Mouse (Mus musculus) neural tube, embryonic 14.5 days (tissue): ENCODE measurements at regions not wholly inside any gene's neighbourhood (a gene's known extent, or its start where the extent isn't known, plus 50 kb on each side); places are given as distances from the start of the nearest gene placed in this dataset.

ENCODE experiments used
- ATAC-seq: fragments of 200-750 bp; cut with Nextera tagmentation; 2 replicates; pipeline ENCODE4 v1.8.0; 2017; ENCODE audit warnings: low read depth, mild to moderate bottlenecking, moderate TSS enrichment, moderate library complexity
- H3K27ac ChIP-seq: fragments of 300-500 bp; sonication (generic); 2 replicates; pipeline ENCODE4 v1.5.1; 2014; ENCODE audit warnings: low read depth, mild to moderate bottlenecking, control low read depth, low read length, moderate library complexity, mixed read lengths
- H3K27me3 ChIP-seq: fragments of 300-500 bp; sonication (generic); 2 replicates; pipeline ENCODE4 v1.6.1; 2014; ENCODE audit warnings: low read length; ENCODE audit not compliant: control insufficient read depth, insufficient read depth
- H3K36me3 ChIP-seq: fragments of 300-500 bp; sonication (generic); 2 replicates; pipeline ENCODE4 v1.6.1; 2014; ENCODE audit warnings: low read length, mixed read lengths; ENCODE audit not compliant: control insufficient read depth, insufficient read depth
- H3K4me1 ChIP-seq: fragments of 300-500 bp; sonication (generic); 2 replicates; pipeline ENCODE4 v1.6.1; 2014; ENCODE audit warnings: low read length; ENCODE audit not compliant: control insufficient read depth, insufficient read depth
- H3K4me2 ChIP-seq: fragments of 300-500 bp; sonication (generic); 2 replicates; pipeline ENCODE4 v1.6.1; 2014; ENCODE audit warnings: mild to moderate bottlenecking, low read depth, low read length, control low read depth
- H3K4me3 ChIP-seq: fragments of 300-500 bp; sonication (generic); 2 replicates; pipeline ENCODE4 v1.5.1; 2014; ENCODE audit warnings: low read depth, low read length, control low read depth, mixed read lengths
- H3K9ac ChIP-seq: fragments of 300-500 bp; sonication (generic); replicated peaks from 2 replicates; pipeline ENCODE4 v1.6.1; 2014; ENCODE audit warnings: low read depth, mild to moderate bottlenecking, control low read depth, low read length, mixed read lengths
- H3K9me3 ChIP-seq: fragments of 300-500 bp; sonication (generic); 2 replicates; pipeline ENCODE4 v1.6.1; 2016; ENCODE audit warnings: low read length; ENCODE audit not compliant: control insufficient read depth
- WGBS: fragments of 180-500 bp; shearing (Covaris S2); extraction: QIAGEN DNeasy Blood & Tissue Kit; methylation state at CpG from one replicate; pipeline ENCODE4 v1.1.7; 2014; 5-methylcytosine and 5-hydroxymethylcytosine counted together

DNA sequence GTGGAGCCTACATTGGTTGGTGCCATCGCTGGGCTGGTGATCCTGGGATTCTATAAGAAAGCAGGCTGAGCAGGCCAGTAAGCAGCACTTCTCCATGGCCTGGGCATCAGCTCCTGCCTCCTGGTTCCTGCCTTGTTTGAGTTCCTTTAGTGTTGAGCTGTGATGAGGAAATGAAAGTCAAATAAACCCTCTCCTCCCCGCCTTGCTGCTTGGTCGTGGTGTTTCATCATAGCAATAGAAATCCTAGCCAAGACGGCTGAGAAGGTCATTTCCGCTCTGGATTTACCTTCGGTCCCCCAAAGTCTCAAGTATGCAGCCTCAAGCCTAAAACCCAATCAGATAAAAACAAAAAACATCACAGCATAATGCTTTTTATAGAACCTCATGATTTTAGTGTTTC is 240.6 kb upstream of the 1700056E22Rik start:
- H3K9me3 ChIP-seq = no peaks in the 10 kb centered on the region
- H3K9ac ChIP-seq = no peak overlapping the region
- H3K27ac ChIP-seq = no peak overlapping the region
- H3K4me1 ChIP-seq = no peaks in the 10 kb centered on the region
- H3K4me2 ChIP-seq = no peak overlapping the region
- H3K36me3 ChIP-seq = no peaks in the 10 kb centered on the region
- no peak for ATAC-seq
- no peaks in the 10 kb centered on the region for H3K27me3 ChIP-seq
- H3K4me3 ChIP-seq = no peak overlapping the region
- WGBS = 90% methylated on average over 6 of the region's 6 CpGs

DNA sequence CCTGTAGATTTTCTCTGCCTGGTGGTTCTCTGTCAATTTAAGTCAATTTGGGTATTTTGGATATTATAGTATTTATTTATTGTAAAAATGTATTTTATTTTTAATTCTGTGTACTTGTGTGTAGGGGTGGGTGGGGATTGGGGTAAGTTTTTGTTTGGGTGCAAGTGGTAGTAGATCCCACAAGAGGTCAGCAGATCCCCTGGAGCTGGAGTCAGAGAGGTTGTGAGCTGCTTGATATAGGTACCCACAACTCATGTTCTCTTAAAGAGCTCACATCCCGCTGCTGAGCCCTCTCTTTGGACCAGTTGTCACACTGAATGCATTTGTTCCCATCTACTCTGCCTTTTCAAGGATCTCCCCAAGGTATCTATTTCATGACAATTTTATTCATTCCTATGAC is 239.6 kb upstream of the 1700056E22Rik start:
- no peak overlapping the region for H3K4me2 ChIP-seq
- H3K4me1 ChIP-seq = no peaks in the 10 kb centered on the region
- no peak overlapping the region for H3K4me3 ChIP-seq
- no peak overlapping the region for H3K27ac ChIP-seq
- 61% methylated on average over 1 of the region's 1 CpGs for WGBS
- no peaks in the 10 kb centered on the region for H3K27me3 ChIP-seq
- ATAC-seq = no peak
- H3K9me3 ChIP-seq = no peaks in the 10 kb centered on the region
- no peak overlapping the region for H3K9ac ChIP-seq
- H3K36me3 ChIP-seq = no peaks in the 10 kb centered on the region

DNA sequence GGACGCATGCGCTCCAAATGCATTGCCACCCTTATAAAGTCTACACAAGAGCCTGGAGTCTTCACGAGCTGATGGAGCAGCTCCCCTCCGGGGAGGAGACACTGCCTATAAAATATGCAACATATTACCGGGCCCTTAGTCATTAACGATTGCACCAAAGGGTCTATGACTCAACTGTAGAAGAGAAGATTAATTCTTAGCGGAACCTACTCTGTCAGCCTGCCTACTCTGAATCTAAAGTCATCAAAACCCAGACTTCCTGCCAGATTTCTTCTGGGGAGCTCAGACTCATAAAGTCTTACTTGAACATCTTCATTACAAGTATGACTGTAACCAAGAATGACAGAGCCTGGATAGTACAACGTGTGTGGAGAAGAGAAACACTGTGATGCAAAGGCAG is 237.2 kb upstream of the 1700056E22Rik start:
- no peaks in the 10 kb centered on the region for H3K9me3 ChIP-seq
- no peak for ATAC-seq
- H3K4me2 ChIP-seq = no peak overlapping the region
- H3K36me3 ChIP-seq = no peaks in the 10 kb centered on the region
- H3K27me3 ChIP-seq = no peaks in the 10 kb centered on the region
- no peaks in the 10 kb centered on the region for H3K4me1 ChIP-seq
- no peak overlapping the region for H3K27ac ChIP-seq
- WGBS = 85% methylated on average over 8 of the region's 8 CpGs
- no peak overlapping the region for H3K9ac ChIP-seq
- no peak overlapping the region for H3K4me3 ChIP-seq

DNA sequence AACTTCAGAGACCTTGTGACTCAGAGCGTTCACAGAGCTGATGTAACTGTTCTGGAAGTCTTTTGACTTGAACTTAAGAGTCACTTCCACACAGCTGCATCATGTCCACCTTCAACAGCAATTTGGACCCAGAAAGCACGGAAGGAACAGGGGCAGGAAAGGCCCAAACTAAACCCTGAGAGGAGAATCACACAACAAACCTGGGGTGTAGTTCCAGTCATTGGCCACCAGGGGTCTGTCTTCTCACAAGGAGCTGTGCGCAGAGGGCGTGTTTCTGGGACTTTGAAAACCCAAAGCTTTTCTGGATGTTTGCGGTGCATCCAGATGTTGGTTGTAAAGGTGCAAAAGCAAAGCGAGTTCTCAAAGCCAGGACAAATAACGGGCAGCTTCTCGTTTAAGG is 231.9 kb upstream of the 1700056E22Rik start:
- ATAC-seq = no peak
- WGBS = 16% methylated on average over 8 of the region's 8 CpGs

DNA sequence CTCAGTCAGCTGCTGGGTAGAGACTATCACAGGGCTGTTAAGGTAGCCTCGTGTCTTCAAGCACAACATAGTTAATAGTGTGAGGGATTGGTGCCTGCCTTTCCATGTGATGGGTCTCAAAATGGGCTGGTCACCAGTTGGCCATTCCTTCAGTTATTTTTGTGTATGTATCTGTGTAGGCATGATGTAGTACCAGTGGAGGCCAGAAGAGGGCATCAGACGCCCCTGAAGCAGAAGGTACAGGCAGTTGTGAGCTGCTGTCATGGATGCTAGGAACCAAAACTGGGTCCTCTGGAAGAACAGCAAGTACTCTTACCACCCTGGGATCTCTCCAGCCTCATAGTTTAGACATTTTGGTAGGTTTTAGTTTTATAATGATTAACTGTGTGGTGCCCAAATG is 228.9 kb upstream of the 1700056E22Rik start:
- no peak overlapping the region for H3K4me3 ChIP-seq
- H3K9me3 ChIP-seq = no peaks in the 10 kb centered on the region
- 67% methylated on average over 2 of the region's 2 CpGs for WGBS
- no peak overlapping the region for H3K4me2 ChIP-seq
- no peaks in the 10 kb centered on the region for H3K36me3 ChIP-seq
- no peak for ATAC-seq
- no peak overlapping the region for H3K9ac ChIP-seq
- no peaks in the 10 kb centered on the region for H3K4me1 ChIP-seq
- H3K27ac ChIP-seq = no peak overlapping the region
- H3K27me3 ChIP-seq = no peaks in the 10 kb centered on the region

More for the DNA sequence above, 231.9 kb upstream of the 1700056E22Rik start:
- no peaks in the 10 kb centered on the region for H3K9me3 ChIP-seq
- no peak overlapping the region for H3K27ac ChIP-seq
- no peak overlapping the region for H3K4me2 ChIP-seq
- no peaks in the 10 kb centered on the region for H3K27me3 ChIP-seq
- H3K9ac ChIP-seq = no peak overlapping the region
- H3K4me3 ChIP-seq = no peak overlapping the region
- H3K4me1 ChIP-seq = no peaks in the 10 kb centered on the region
- H3K36me3 ChIP-seq = no peaks in the 10 kb centered on the region

DNA sequence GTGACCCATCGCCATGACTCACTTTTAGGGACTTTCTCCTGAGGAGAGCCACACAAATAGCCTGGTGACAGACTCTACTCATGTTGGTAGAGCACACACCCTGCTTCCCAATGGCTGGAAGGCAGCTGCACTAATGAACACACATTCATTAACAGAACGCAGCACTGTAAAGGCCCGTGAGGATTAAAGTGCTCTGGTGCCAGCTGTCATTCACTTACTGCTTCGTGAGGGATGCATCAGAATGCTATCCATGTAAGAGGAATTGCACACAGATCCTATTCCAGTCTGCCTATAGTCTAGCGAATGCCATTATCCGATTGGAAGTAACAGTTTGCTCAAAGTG is 227.3 kb upstream of the 1700056E22Rik start:
- H3K27ac ChIP-seq = no peak overlapping the region
- no peak overlapping the region for H3K4me2 ChIP-seq
- no peak overlapping the region for H3K9ac ChIP-seq
- no peak for ATAC-seq
- H3K27me3 ChIP-seq = no peaks in the 10 kb centered on the region
- WGBS = 70% methylated on average over 6 of the region's 6 CpGs
- H3K4me3 ChIP-seq = no peak overlapping the region
- H3K9me3 ChIP-seq = no peaks in the 10 kb centered on the region
- no peaks in the 10 kb centered on the region for H3K36me3 ChIP-seq
- no peaks in the 10 kb centered on the region for H3K4me1 ChIP-seq

DNA sequence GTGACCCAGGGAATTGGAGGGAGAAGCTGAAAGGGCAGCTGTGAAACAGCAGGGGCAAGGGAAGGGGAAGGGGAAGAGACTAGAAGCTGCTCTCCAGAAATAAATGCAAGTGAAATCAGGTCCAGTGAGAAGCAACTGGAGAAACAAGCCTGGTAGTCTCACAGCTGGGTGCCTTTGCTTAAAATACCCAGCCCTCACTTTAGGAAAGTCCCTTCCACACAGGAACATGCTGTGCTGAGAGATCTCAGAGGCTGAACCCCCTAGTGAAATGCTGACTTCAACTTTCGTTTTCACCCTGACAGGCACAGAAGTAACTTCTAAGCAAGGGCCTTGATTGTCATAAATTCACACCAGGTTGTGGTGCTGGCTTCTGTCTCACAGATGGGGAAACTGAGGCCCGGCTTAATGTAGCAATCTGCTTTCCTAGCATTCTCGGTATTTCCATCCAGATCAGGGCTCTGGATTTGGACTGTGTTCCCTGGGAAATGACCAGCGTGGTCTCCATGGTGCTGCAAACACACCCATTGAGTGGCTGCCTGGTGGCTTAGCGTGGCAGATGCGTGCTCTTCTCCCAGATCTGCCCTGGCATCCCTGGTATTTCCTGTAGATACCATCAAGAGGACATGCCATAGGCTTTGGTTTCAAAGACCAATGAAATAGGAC is 226.8 kb upstream of the 1700056E22Rik start:
- Histone ChIP-seq H3K9me3 (no peaks in the 10 kb centered on the region), H3K9ac (no peak overlapping the region), H3K4me3 (no peak overlapping the region), H3K27ac (no peak overlapping the region), H3K4me2 (no peak overlapping the region), H3K27me3 (no peaks in the 10 kb centered on the region), H3K4me1 (no peaks in the 10 kb centered on the region), H3K36me3 (no peaks in the 10 kb centered on the region)
- ATAC-seq = no peak
- 88% methylated on average over 6 of the region's 6 CpGs for WGBS

DNA sequence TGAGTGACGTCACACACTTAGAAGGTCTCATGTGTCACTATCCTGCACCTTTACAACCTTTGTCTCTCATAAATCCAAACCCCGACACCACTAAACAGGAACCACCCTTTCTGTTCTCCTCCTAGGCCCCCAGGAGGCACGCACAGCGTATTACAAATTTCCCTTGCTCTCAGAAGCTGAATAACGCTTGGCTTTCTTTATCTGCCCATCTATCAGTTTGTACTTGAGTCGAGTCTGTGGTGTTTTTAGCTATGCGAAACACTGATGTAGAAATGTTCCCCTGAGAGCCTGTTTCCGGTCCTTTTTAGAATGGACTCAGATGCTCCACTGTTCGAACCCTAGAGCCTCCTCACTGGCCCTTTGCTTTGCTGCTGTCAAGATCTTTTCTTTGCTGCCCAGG is 225.8 kb upstream of the 1700056E22Rik start:
- H3K4me1 ChIP-seq = no peaks in the 10 kb centered on the region
- no peak for ATAC-seq
- 90% methylated on average over 9 of the region's 9 CpGs for WGBS
- H3K27me3 ChIP-seq = no peaks in the 10 kb centered on the region
- no peak overlapping the region for H3K9ac ChIP-seq
- no peaks in the 10 kb centered on the region for H3K36me3 ChIP-seq
- no peaks in the 10 kb centered on the region for H3K9me3 ChIP-seq
- H3K4me2 ChIP-seq = no peak overlapping the region
- H3K27ac ChIP-seq = no peak overlapping the region
- H3K4me3 ChIP-seq = no peak overlapping the region

DNA sequence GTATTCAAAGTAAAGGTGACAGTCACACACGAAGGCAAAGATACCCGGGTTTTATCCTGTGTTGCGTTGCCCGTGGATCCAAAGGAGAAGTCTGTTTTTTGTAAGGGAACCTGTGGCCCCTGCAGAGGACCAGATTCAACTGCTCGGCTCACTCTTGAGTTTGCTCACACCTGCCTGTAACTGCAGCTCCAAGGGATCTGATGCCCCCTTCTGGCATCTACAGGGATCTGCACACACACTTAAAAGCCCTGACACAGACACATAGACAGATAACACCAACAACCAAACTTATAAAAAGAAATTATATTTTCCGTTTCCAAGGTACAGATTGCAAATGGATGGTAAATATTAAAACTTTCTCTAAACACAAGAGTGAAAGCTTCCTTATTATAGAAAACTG is 223.3 kb upstream of the 1700056E22Rik start:
- Histone ChIP-seq H3K4me3 (no peak overlapping the region), H3K27me3 (no peaks in the 10 kb centered on the region), H3K27ac (no peak overlapping the region), H3K9ac (no peak overlapping the region), H3K36me3 (no peaks in the 10 kb centered on the region), H3K4me1 (no peaks in the 10 kb centered on the region), H3K9me3 (no peaks in the 10 kb centered on the region), H3K4me2 (no peak overlapping the region)
- ATAC-seq = no peak
- 95% methylated on average over 6 of the region's 6 CpGs for WGBS
